Mouse (Mus musculus): ENCODE data around the gene Fbxw21. TPM values are rescaled to one million over a fixed set of nuclear protein-coding genes. Genes with fewer than 3 reads are reported as not detected.

The Fbxw21 gene
- polyA plus RNA-seq, 1 experiment, result not detected

GRCm38 (mm10) chr9:109094553-109095136 is 67.2 kb downstream of the Fbxw21 start:
- Histone ChIP-seq H3K4me1 (ENCODE audit: control insufficient read depth, insufficient read depth, low read length) (peaks cover 23% of the 10 kb centered on the region), H3K4me3 (ENCODE audit: insufficient read depth, low read length) (peak overlapping the region; percentile 43), H3K27ac (ENCODE audit: insufficient read depth, low read length) (no peak overlapping the region)
- TF ChIP-seq CTCF (IDR thresholded peaks at IDR 0.05; ENCODE audit: borderline replicate concordance, insufficient read depth, low read length), result no peak
- TF ChIP-seq POLR2A (IDR thresholded peaks at IDR 0.05; ENCODE audit: low read depth, low read length), result 0 out of 2 replicates have a peak, but pooled peaks have one; percentile 12

GRCm38 (mm10) chr9:109093786-109094552 is 67.9 kb downstream of the Fbxw21 start:
- Histone ChIP-seq H3K4me1 (ENCODE audit: control insufficient read depth, insufficient read depth, low read length) (peaks cover 22% of the 10 kb centered on the region), H3K27ac (ENCODE audit: insufficient read depth, low read length) (no peak overlapping the region), H3K4me3 (ENCODE audit: insufficient read depth, low read length) (no peak overlapping the region)
- TF ChIP-seq CTCF (IDR thresholded peaks at IDR 0.05; ENCODE audit: borderline replicate concordance, insufficient read depth, low read length) (no peak), POLR2A (IDR thresholded peaks at IDR 0.05; ENCODE audit: low read depth, low read length) (no peak; the same call in 1 of the 2 replicates)

GRCm38 (mm10) chr9:109092799-109093198 is 69.0 kb downstream of the Fbxw21 start:
- Histone ChIP-seq H3K4me3 (ENCODE audit: insufficient read depth, low read length) (no peak overlapping the region), H3K4me1 (ENCODE audit: control insufficient read depth, insufficient read depth, low read length) (peaks cover 11% of the 10 kb centered on the region), H3K27ac (ENCODE audit: insufficient read depth, low read length) (no peak overlapping the region)
- TF ChIP-seq POLR2A (IDR thresholded peaks at IDR 0.05; ENCODE audit: low read depth, low read length) (no peak), CTCF (IDR thresholded peaks at IDR 0.05; ENCODE audit: borderline replicate concordance, insufficient read depth, low read length) (no peak)

- Histone ChIP-seq H3K4me1 (ENCODE audit: control insufficient read depth, insufficient read depth, low read length) (peaks cover 3% of the 10 kb centered on the region), H3K4me3 (ENCODE audit: insufficient read depth, low read length) (no peak overlapping the region), H3K27ac (ENCODE audit: insufficient read depth, low read length) (no peak overlapping the region)
- TF ChIP-seq CTCF (IDR thresholded peaks at IDR 0.05; ENCODE audit: borderline replicate concordance, insufficient read depth, low read length) (no peak), POLR2A (IDR thresholded peaks at IDR 0.05; ENCODE audit: low read depth, low read length) (no peak)
Observed at GRCm38 (mm10) chr9:109091802-109092201, 70.0 kb downstream of the Fbxw21 start.

- Histone ChIP-seq H3K4me1 (ENCODE audit: control insufficient read depth, insufficient read depth, low read length) (no peaks in the 10 kb centered on the region), H3K27ac (ENCODE audit: insufficient read depth, low read length) (no peak overlapping the region), H3K4me3 (ENCODE audit: insufficient read depth, low read length) (no peak overlapping the region)
- TF ChIP-seq POLR2A (IDR thresholded peaks at IDR 0.05; ENCODE audit: low read depth, low read length) (no peak), CTCF (IDR thresholded peaks at IDR 0.05; ENCODE audit: borderline replicate concordance, insufficient read depth, low read length) (no peak)
Observed at GRCm38 (mm10) chr9:109090446-109090845, 71.4 kb downstream of the Fbxw21 start.

Other genes starting within 250 kb of the Fbxw21 start
- not detected in 2 replicates for gene Tmem89, start 247.4 kb downstream of the Fbxw21 start, polyA plus RNA-seq (2011; ENCODE audit: insufficient read length, low read depth, missing spikeins)
- gene Uqcrc1, start 225.4 kb downstream of the Fbxw21 start, polyA plus RNA-seq (2011; ENCODE audit: insufficient read length, low read depth, missing spikeins), result 165 and 176 TPM in 2 replicates
- gene Col7a1, start 208.5 kb downstream of the Fbxw21 start, polyA plus RNA-seq (2011; ENCODE audit: insufficient read length, low read depth, missing spikeins), result 48.8 and 70.7 TPM in 2 replicates
- gene Ucn2, start 176.0 kb downstream of the Fbxw21 start, polyA plus RNA-seq (2011; ENCODE audit: insufficient read length, low read depth, missing spikeins), result 1.7 and 1.9 TPM in 2 replicates
- 6.0 and 7.1 TPM in 2 replicates for gene Pfkfb4, start 170.3 kb downstream of the Fbxw21 start, polyA plus RNA-seq (2011; ENCODE audit: insufficient read length, low read depth, missing spikeins)
- gene Shisa5, start 123.5 kb downstream of the Fbxw21 start, polyA plus RNA-seq (2011; ENCODE audit: insufficient read length, low read depth, missing spikeins), result 230 and 252 TPM in 2 replicates
- gene Trex1, start 102.3 kb downstream of the Fbxw21 start, polyA plus RNA-seq (2011; ENCODE audit: insufficient read length, low read depth, missing spikeins), result 8.2 and 12.8 TPM in 2 replicates
- 12.5 and 13.0 TPM in 2 replicates for gene Atrip, start 87.9 kb downstream of the Fbxw21 start, polyA plus RNA-seq (2011; ENCODE audit: insufficient read length, low read depth, missing spikeins)
- 4.6 TPM in 2 replicates for gene Ccdc51, start 79.5 kb downstream of the Fbxw21 start, polyA plus RNA-seq (2011; ENCODE audit: insufficient read length, low read depth, missing spikeins)
- gene Tma7, start 79.5 kb downstream of the Fbxw21 start, polyA plus RNA-seq (2011; ENCODE audit: insufficient read length, low read depth, missing spikeins), result 411 and 552 TPM in 2 replicates
- gene Plxnb1, start 66.7 kb downstream of the Fbxw21 start, polyA plus RNA-seq (2011; ENCODE audit: insufficient read length, low read depth, missing spikeins), result 8.0 and 12.0 TPM in 2 replicates
- gene Fbxw13, start 33.9 kb upstream of the Fbxw21 start, polyA plus RNA-seq (2011; ENCODE audit: insufficient read length, low read depth, missing spikeins), result not detected in 2 replicates
- gene Fbxw20, start 72.7 kb upstream of the Fbxw21 start, polyA plus RNA-seq (2011; ENCODE audit: insufficient read length, low read depth, missing spikeins), result not detected in 2 replicates
- gene Fbxw14, start 125.6 kb upstream of the Fbxw21 start, polyA plus RNA-seq (2011; ENCODE audit: insufficient read length, low read depth, missing spikeins), result not detected in 2 replicates
- not detected in 2 replicates for gene Fbxw28, start 177.6 kb upstream of the Fbxw21 start, polyA plus RNA-seq (2011; ENCODE audit: insufficient read length, low read depth, missing spikeins)
- gene Fbxw22, start 242.3 kb upstream of the Fbxw21 start, polyA plus RNA-seq (2011; ENCODE audit: insufficient read length, low read depth, missing spikeins), result not detected in 2 replicates

Data from embryonic fibroblast, embryonic 13.5 days (primary cell).